Mouse (Mus musculus) lung, adult 2 months (tissue): ENCODE data around the gene Pdap1.

Source experiments
- CTCF ChIP-seq: fragments of 200-500 bp; IDR thresholded peaks from 2 replicates; pipeline ENCODE4 v1.5.1; 2011; ENCODE audit warnings: mild to moderate bottlenecking, low read length, control low read depth; ENCODE audit not compliant: insufficient read depth
- POLR2A ChIP-seq: fragments of 200-500 bp; IDR thresholded peaks from 2 replicates; pipeline ENCODE4 v1.6.1; 2011; ENCODE audit warnings: low read depth, mild to moderate bottlenecking, control low read depth, low read length, borderline replicate concordance; ENCODE audit errors: extremely low read depth

- no peak for TF ChIP-seq CTCF
- TF ChIP-seq POLR2A, result no peak
These were observed 51.9 kb downstream of the Pdap1 start for GRCm38 (mm10) chr5:145088186-145088585.
